Mouse (Mus musculus) hindbrain, embryonic 12.5 days (tissue): Measurements from ENCODE around the gene Kif1c. TPM values are rescaled to one million over a fixed set of nuclear protein-coding genes. Genes with fewer than 3 reads are reported as not detected.

Source experiments
- ATAC-seq: fragments of 200-750 bp; cut with Nextera tagmentation; 2 replicates; pipeline ENCODE4 v1.8.0; 2017; ENCODE audit warnings: moderate TSS enrichment; ENCODE audit not compliant: low FRiP score
- H3K27ac ChIP-seq: fragments of 300-500 bp; sonication (generic); 2 replicates; pipeline ENCODE4 v1.5.1; 2016; ENCODE audit warnings: mild to moderate bottlenecking
- H3K27me3 ChIP-seq: fragments of 300-500 bp; sonication (generic); 2 replicates; pipeline ENCODE4 v1.6.1; 2016; ENCODE audit warnings: mild to moderate bottlenecking
- H3K36me3 ChIP-seq: fragments of 300-500 bp; sonication (generic); 2 replicates; pipeline ENCODE4 v1.6.1; 2016; ENCODE audit warnings: mild to moderate bottlenecking
- H3K4me1 ChIP-seq: fragments of 300-500 bp; sonication (generic); 2 replicates; pipeline ENCODE4 v1.6.1; 2016
- H3K4me2 ChIP-seq: fragments of 300-500 bp; sonication (generic); replicated peaks from 2 replicates; pipeline ENCODE4 v1.6.1; 2016; ENCODE audit warnings: mild to moderate bottlenecking
- H3K4me3 ChIP-seq: fragments of 300-500 bp; sonication (generic); 2 replicates; pipeline ENCODE4 v1.5.1; 2016; ENCODE audit warnings: mild to moderate bottlenecking
- H3K9ac ChIP-seq: fragments of 300-500 bp; sonication (generic); 2 replicates; pipeline ENCODE4 v1.6.1; 2016; ENCODE audit warnings: mild to moderate bottlenecking, moderate library complexity
- H3K9me3 ChIP-seq: fragments of 300-500 bp; sonication (generic); replicated peaks from 2 replicates; pipeline ENCODE4 v1.6.1; 2016; ENCODE audit warnings: mild to moderate bottlenecking
- WGBS: fragments of 180-500 bp; shearing (Covaris S2); methylation state at CpG from one replicate; pipeline ENCODE4 v1.1.7; 2016; 5-methylcytosine and 5-hydroxymethylcytosine counted together
- polyA plus RNA-seq: library from polyadenylated mRNA; unstranded; fragments of >200 nt; fragmentation: Nextera tagmentation; extraction: Ambion mirVana; gene quantifications from 2 replicates; pipeline ENCODE4 v1.2.1, GENCODE M21; 2016

Kif1c gene
- polyA plus RNA-seq, 1 experiment from 2014 or later = 3.0 TPM

DNA sequence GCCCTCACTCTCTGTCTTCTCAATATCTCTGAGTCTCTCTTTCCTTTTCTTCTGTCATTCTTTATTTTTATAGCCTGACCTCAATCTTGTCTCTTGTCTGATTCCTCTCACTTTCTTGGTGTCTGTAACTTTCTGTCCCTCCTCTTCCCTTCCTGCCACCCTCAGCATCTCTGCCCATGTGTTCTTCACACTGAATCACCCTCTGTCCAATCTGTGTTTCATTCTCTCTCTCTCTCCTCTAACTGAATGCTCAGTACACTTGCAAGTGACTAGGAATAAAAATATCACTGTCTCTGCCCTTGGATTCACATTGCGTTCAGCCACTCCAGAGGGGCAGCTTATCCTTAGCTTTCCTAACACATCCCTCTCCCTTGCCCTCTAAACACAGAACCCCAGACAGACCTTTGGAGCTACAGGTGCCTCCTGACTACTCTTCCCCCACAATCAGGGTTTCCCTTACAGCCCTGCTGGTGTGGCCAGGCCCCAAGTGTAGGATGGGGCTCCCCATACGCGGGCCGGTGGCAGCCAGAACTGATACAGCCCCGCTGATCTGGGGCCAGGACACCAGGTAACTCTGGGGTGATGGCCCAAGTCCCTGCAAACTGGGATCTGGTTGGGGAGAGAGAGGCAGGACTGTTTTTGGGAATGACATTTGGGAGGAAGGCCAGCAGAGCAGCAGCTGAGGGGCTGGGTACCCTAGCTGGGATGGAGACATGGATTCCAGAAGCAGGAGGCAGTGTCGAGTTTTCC is 1.8 kb downstream of the Kif1c start:
- Histone ChIP-seq H3K9me3 (no peaks in the 10 kb centered on the region), H3K4me3 (peak overlapping the region; percentile 91), H3K27me3 (no peaks in the 10 kb centered on the region), H3K36me3 (peaks cover 34% of the 10 kb centered on the region), H3K27ac (no peak overlapping the region), H3K4me1 (peaks cover 27% of the 10 kb centered on the region), H3K9ac (peak overlapping the region; percentile 35), H3K4me2 (peak overlapping the region; percentile 74)
- ATAC-seq = no peak
- 80% methylated on average over 6 of the region's 6 CpGs for WGBS

DNA sequence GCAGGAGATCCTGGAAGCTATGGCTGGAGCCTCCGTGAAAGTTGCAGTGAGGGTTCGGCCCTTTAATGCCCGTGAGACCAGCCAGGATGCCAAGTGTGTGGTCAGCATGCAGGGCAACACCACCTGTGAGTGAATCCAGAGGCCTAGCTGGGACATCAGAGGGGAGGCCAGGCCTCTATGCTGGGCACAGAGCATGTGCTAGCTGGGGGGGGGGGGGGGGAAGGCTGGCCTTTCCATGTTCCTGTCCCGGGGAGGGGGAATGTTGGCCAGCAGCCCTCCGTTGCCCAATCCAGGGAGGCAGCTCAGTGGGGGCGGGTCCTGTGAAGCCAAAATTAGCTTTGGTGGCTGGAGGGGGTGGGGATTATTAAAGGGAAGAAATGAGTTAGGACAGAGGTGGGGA is 2.4 kb downstream of the Kif1c start:
- H3K9me3 ChIP-seq = no peaks in the 10 kb centered on the region
- peaks cover 27% of the 10 kb centered on the region for H3K4me1 ChIP-seq
- ATAC-seq = no peak
- H3K4me3 ChIP-seq = no peak overlapping the region
- no peak overlapping the region; the same call in 1 of the 2 replicates for H3K4me2 ChIP-seq
- 0 out of 2 replicates have a peak overlapping the region, but pooled peaks have one; percentile 35 for H3K9ac ChIP-seq
- no peaks in the 10 kb centered on the region for H3K27me3 ChIP-seq
- H3K36me3 ChIP-seq = peaks cover 40% of the 10 kb centered on the region
- WGBS = 84% methylated on average over 6 of the region's 6 CpGs
- no peak overlapping the region for H3K27ac ChIP-seq

DNA sequence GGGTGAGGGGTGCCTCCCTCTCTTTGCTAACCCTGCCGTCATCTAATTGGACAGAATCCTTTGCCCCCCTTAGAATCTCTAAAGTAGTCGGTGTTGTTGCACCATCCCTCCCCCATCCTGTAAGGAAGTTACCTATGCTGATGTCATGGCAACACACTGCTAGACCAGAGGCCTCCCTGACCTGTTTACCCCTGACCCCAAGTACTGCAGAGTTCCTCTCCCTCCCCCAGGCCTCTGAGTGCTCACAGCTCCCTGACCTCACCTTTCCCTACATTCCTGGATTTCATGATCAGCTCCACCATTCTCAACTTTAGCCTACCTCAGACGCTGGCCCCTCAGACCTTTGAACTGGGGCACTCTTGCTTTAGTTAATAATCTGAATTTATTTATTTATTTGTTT is 5.8 kb downstream of the Kif1c start:
- Histone ChIP-seq H3K27me3 (no peaks in the 10 kb centered on the region), H3K4me2 (no peak overlapping the region), H3K4me3 (no peak overlapping the region), H3K4me1 (peaks cover 18% of the 10 kb centered on the region), H3K27ac (no peak overlapping the region), H3K36me3 (peaks cover 68% of the 10 kb centered on the region), H3K9me3 (no peaks in the 10 kb centered on the region), H3K9ac (no peak overlapping the region)
- 91% methylated on average over 3 of the region's 3 CpGs for WGBS
- no peak for ATAC-seq

DNA sequence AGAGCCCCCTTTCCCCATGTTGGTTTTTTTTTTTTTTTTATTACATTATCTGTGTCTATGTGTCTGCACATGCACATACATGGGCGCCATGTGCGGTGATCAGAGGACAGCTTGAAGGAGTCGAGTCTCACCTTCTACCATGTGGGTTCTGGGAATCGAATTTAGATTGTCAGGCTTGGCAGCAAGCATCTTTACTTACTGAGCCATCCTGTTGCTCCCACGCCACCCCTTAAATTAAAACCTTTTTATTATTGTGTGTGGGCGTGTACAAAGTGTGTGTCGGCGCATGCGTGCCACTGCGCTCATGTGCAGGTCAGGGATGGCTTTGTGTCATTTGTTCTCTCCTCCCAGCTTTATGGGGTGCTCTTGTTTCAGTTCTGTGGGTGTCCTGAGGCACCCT is 10.7 kb downstream of the Kif1c start:
- H3K36me3 ChIP-seq = peaks cover 62% of the 10 kb centered on the region
- 96% methylated on average over 10 of the region's 10 CpGs for WGBS
- no peak overlapping the region for H3K4me3 ChIP-seq
- no peaks in the 10 kb centered on the region for H3K4me1 ChIP-seq
- no peak overlapping the region for H3K9ac ChIP-seq
- no peaks in the 10 kb centered on the region for H3K9me3 ChIP-seq
- H3K27me3 ChIP-seq = no peaks in the 10 kb centered on the region
- no peak overlapping the region for H3K27ac ChIP-seq
- H3K4me2 ChIP-seq = no peak overlapping the region
- ATAC-seq = no peak

DNA sequence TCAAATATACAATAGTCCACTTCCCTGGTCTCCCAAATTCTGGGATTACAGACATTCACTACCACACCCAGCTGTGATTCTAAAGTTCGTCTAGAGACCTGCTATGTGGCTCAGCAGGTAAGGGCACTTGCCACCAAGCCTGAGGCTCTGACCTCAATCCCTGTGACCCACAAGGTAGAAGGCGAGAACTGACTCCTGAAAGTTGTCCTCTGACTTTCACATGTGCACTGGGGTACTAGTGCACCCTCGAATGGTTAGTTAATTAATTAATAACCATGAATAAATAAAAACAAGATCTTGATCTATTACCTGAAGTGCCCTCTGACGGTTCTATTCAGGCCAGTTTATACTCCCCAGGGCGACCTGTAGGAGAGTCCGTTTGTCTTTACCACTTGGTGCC is 12.9 kb downstream of the Kif1c start:
- H3K27me3 ChIP-seq = no peaks in the 10 kb centered on the region
- ATAC-seq = no peak
- no peaks in the 10 kb centered on the region for H3K4me1 ChIP-seq
- H3K4me2 ChIP-seq = no peak overlapping the region
- no peak overlapping the region for H3K4me3 ChIP-seq
- H3K27ac ChIP-seq = no peak overlapping the region
- H3K36me3 ChIP-seq = peaks cover 61% of the 10 kb centered on the region
- no peaks in the 10 kb centered on the region for H3K9me3 ChIP-seq
- H3K9ac ChIP-seq = no peak overlapping the region
- WGBS = 89% methylated on average over 6 of the region's 6 CpGs

DNA sequence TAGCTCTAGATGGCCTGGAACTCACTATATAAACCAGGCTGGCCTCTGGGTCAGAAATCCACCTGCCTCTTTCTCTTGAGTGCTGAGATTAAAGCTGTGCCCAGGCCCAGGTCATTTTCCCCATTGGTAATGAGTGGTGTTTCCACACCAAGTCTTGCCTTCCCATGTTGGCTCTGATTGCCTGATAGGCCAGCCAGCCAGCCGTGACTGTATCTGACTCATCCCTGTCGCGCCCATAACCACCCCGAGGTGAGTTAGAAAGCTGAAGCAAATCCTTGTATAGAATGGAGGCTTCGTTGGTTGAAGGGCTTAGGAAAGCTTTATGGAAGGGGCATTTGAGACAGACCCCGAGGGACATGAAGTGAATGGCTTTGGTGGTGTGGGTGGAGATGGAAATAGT is 15.5 kb downstream of the Kif1c start:
- H3K4me2 ChIP-seq = no peak overlapping the region
- no peaks in the 10 kb centered on the region for H3K4me1 ChIP-seq
- H3K4me3 ChIP-seq = no peak overlapping the region
- H3K9me3 ChIP-seq = no peaks in the 10 kb centered on the region
- H3K27me3 ChIP-seq = no peaks in the 10 kb centered on the region
- no peak for ATAC-seq
- H3K9ac ChIP-seq = no peak overlapping the region
- H3K36me3 ChIP-seq = peaks cover 66% of the 10 kb centered on the region
- no peak overlapping the region for H3K27ac ChIP-seq
- 91% methylated on average over 6 of the region's 6 CpGs for WGBS

DNA sequence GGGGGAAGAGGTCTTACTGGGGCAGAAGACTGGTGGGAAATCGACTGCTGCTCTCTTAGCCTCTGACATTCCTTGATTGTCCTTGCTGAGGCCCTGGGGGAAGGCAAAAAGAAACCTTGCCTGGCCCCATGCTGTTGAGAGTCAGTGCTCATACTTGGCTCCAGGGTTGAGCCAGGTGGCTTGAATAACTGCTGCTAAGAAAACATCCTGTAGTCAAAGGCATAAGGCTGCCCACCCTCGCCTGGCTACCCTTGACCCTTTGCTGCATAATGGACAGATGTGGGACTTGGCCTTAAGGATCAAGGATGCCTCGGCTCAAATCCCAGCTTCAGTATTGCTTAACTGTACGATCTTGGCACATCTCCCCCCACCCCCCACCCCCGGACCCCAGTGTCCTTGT is 18.1 kb downstream of the Kif1c start:
- no peak for ATAC-seq
- H3K4me2 ChIP-seq = no peak overlapping the region
- no peak overlapping the region for H3K9ac ChIP-seq
- H3K4me3 ChIP-seq = no peak overlapping the region
- WGBS = 83% methylated on average over 5 of the region's 5 CpGs
- no peaks in the 10 kb centered on the region for H3K4me1 ChIP-seq
- no peak overlapping the region for H3K27ac ChIP-seq
- H3K9me3 ChIP-seq = no peaks in the 10 kb centered on the region
- H3K36me3 ChIP-seq = peaks cover 67% of the 10 kb centered on the region
- no peaks in the 10 kb centered on the region for H3K27me3 ChIP-seq

DNA sequence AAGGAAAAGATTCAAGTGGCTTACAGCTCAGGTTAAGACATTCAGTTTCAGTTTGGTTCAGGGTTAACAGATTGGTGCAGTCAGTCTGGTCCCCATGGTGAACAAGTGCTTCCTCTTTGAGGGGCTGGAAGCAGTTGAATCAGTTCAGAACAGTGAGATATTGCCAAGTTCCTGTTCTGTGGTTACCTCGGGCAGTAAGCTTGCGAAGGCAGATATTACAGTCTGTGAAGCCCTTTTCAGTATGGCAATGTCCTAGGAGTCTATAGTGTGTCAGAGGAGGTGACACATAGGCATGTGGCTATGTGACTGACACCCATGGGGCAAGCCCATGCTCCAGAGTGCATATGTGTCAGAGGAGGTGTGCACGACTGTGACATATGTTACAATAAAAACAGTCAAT is 20.2 kb downstream of the Kif1c start:
- Histone ChIP-seq H3K4me2 (no peak overlapping the region), H3K4me1 (no peaks in the 10 kb centered on the region), H3K9ac (no peak overlapping the region), H3K27me3 (no peaks in the 10 kb centered on the region), H3K4me3 (no peak overlapping the region), H3K36me3 (peaks cover 88% of the 10 kb centered on the region), H3K27ac (no peak overlapping the region), H3K9me3 (no peaks in the 10 kb centered on the region)
- ATAC-seq = no peak
- whole genome bisulfite sequencing = 93% methylated on average over 3 of the region's 3 CpGs

DNA sequence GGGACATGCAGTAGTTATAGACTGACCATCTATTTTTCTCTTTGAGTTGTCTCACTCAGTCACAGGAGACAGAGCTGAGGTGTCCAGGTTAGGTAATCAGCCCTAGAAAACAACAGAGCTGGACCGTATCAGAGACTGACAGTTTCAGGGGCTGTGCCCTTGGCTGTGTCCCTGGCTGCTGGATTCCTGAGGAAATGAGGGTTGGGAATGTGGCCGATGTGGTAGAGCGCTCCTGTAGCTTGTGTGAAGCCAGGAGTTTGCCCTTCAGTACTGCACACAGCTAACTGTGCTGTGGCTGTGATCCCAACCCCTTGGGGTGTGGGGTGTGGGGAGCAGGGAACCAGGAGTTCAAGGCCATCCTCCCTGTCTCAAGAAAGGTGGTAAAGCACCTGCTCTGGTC is 20.7 kb downstream of the Kif1c start:
- ATAC-seq = no peak
- no peaks in the 10 kb centered on the region for H3K9me3 ChIP-seq
- no peak overlapping the region for H3K4me2 ChIP-seq
- H3K9ac ChIP-seq = no peak overlapping the region
- 95% methylated on average over 3 of the region's 3 CpGs for WGBS
- no peak overlapping the region for H3K4me3 ChIP-seq
- H3K27ac ChIP-seq = no peak overlapping the region
- peaks cover 91% of the 10 kb centered on the region for H3K36me3 ChIP-seq
- H3K4me1 ChIP-seq = no peaks in the 10 kb centered on the region
- no peaks in the 10 kb centered on the region for H3K27me3 ChIP-seq

DNA sequence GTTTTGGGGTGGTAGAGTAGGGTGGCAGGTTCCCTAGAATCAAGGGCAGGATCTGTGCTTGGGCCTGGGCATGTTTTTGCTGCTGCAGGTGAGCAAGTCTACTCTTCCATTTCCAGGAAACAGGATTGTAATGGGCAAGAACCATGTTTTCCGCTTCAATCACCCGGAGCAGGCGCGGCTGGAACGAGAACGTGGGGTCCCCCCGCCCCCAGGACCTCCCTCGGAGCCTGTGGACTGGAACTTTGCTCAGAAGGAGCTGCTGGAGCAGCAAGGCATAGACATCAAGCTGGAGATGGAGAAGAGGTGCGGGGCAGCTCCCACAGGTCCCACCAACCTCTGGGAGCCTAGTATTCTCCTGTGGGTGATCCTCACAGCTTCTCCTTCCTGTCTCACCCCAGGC is 24.4 kb downstream of the Kif1c start:
- no peak for ATAC-seq
- Histone ChIP-seq H3K27ac (no peak overlapping the region), H3K4me3 (no peak overlapping the region), H3K9me3 (no peaks in the 10 kb centered on the region), H3K36me3 (peaks cover 88% of the 10 kb centered on the region), H3K4me2 (no peak overlapping the region), H3K4me1 (no peaks in the 10 kb centered on the region), H3K9ac (no peak overlapping the region), H3K27me3 (no peaks in the 10 kb centered on the region)
- 92% methylated on average over 9 of the region's 9 CpGs for WGBS

DNA sequence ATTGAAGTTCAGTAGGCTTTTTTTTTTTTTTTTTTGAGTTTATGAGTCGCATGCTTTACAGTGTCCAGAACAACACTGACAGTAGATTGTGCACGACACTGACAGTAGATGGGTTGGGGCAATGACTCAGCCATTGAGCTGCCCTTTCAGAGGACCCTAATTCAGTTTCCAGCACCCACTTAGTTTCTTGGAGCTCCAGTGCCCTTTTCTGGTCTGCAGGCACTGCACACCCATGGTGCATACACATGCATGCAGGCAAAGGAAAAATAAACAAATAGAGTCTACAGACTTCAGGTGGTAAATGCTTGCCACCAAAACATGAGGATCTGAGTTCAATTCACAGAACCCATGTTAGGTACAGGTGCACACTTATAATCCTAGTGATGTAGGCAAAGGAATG is 26.2 kb downstream of the Kif1c start:
- no peak overlapping the region for H3K4me3 ChIP-seq
- no peaks in the 10 kb centered on the region for H3K4me1 ChIP-seq
- H3K27ac ChIP-seq = no peak overlapping the region
- WGBS = 78% methylated on average over 2 of the region's 2 CpGs
- H3K4me2 ChIP-seq = no peak overlapping the region
- H3K36me3 ChIP-seq = peaks cover 71% of the 10 kb centered on the region
- ATAC-seq = no peak
- H3K9ac ChIP-seq = no peak overlapping the region
- no peaks in the 10 kb centered on the region for H3K9me3 ChIP-seq
- H3K27me3 ChIP-seq = no peaks in the 10 kb centered on the region

DNA sequence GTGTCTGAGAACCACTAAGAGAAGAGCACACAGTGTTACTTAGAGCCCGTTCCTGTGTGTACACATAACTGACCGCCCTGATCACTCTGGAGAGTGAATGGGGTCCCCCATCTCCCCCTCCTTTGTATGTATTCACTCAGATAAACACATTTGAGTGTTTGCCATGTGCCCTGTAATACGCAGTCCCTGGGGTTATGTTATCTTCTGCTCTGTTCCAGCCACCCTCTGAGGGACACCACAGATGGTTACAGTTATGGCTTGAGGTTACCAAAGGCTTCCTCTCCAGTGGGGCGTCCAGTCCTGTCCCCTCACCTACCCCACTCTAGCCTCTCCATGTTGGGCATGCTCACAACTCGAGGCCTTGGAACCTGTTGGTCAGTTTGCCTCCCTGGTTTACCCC is 27.0 kb downstream of the Kif1c start:
- Histone ChIP-seq H3K4me2 (no peak overlapping the region), H3K9ac (no peak overlapping the region), H3K36me3 (peaks cover 63% of the 10 kb centered on the region), H3K9me3 (no peaks in the 10 kb centered on the region), H3K4me1 (no peaks in the 10 kb centered on the region), H3K27ac (no peak overlapping the region), H3K27me3 (no peaks in the 10 kb centered on the region), H3K4me3 (no peak overlapping the region)
- no peak for ATAC-seq
- WGBS = 84% methylated on average over 5 of the region's 5 CpGs

DNA sequence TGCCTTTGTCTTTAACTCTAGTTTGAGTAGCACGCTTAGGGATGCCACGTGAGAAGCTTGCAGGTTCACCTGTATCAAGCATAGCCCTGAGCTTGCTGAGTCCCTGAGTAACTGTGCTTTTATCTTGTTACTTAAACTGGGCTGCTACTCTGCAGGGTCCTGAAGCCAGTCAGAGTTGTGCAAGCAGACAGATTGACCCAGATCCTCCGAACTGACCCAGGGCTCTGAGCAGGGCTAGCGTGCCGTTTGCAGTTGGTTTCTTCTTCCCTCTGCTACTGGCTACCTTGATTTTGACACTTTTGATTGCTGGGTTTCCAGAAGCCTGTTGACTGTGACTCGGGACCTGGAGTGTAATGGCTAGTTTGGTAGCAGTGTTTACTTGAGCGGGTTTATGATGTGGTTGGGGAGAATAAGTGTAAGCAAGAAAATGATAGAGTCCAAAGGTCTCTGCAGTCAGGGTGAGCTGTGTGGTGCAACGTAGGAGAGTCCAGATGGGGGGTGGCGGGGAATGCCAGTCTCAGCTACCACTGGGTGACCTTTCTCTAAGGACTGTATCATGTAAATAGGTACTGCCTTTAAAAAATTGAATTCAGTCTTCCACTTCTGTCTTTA is 30.2 kb downstream of the Kif1c start:
- H3K27me3 ChIP-seq = no peaks in the 10 kb centered on the region
- H3K4me3 ChIP-seq = no peak overlapping the region
- no peak overlapping the region for H3K9ac ChIP-seq
- no peak for ATAC-seq
- no peaks in the 10 kb centered on the region for H3K9me3 ChIP-seq
- H3K27ac ChIP-seq = no peak overlapping the region
- WGBS = 85% methylated on average over 9 of the region's 9 CpGs
- H3K36me3 ChIP-seq = peaks cover 39% of the 10 kb centered on the region
- no peak overlapping the region for H3K4me2 ChIP-seq
- no peaks in the 10 kb centered on the region for H3K4me1 ChIP-seq
